Mouse (Mus musculus): ENCODE measurements around the gene Ifnar1.
"Not testable (repeated sequence)": the region's sequence is repeated elsewhere in the genome, so short reads cannot be mapped to it uniquely, and the experiment has no call there.

Ifnar1 gene

GRCm38 (mm10) chr16:91484808-91485700 is at the start of gene Ifnar1:
Gene Ifnar1 (plus strand): TSS chr16:91485238.
- peak; percentile 100 for DNase-seq (ENCODE audit: low read depth)

GRCm38 (mm10) chr16:91438081-91438480 is 47.0 kb upstream of the Ifnar1 start:
- DNase-seq (ENCODE audit: low read depth): no peak

- not testable (repeated sequence) for DNase-seq (ENCODE audit: low read depth)
Observed at GRCm38 (mm10) chr16:91438599-91438998, 46.4 kb upstream of the Ifnar1 start.

- DNase-seq (ENCODE audit: low read depth): peak; percentile 89
Observed at GRCm38 (mm10) chr16:91441366-91441765, 43.7 kb upstream of the Ifnar1 start.

- DNase-seq (ENCODE audit: low read depth): no peak
Observed at GRCm38 (mm10) chr16:91441811-91442240, 43.2 kb upstream of the Ifnar1 start.

GRCm38 (mm10) chr16:91442446-91442845 is 42.6 kb upstream of the Ifnar1 start:
- DNase-seq (ENCODE audit: low read depth): no peak

GRCm38 (mm10) chr16:91443211-91443611 is 41.8 kb upstream of the Ifnar1 start:
- DNase-seq (ENCODE audit: low read depth): no peak

GRCm38 (mm10) chr16:91444847-91445246 is 40.2 kb upstream of the Ifnar1 start:
- DNase-seq (ENCODE audit: low read depth): no peak

GRCm38 (mm10) chr16:91445566-91445965 is 39.5 kb upstream of the Ifnar1 start:
- DNase-seq (ENCODE audit: low read depth): no peak

GRCm38 (mm10) chr16:91446778-91447511 is 38.1 kb upstream of the Ifnar1 start:
- no peak for DNase-seq (ENCODE audit: low read depth)

GRCm38 (mm10) chr16:91447512-91447900 is 37.5 kb upstream of the Ifnar1 start:
- DNase-seq (ENCODE audit: low read depth): no peak

GRCm38 (mm10) chr16:91448088-91448487 is 37.0 kb upstream of the Ifnar1 start:
- no peak for DNase-seq (ENCODE audit: low read depth)

GRCm38 (mm10) chr16:91448895-91449294 is 36.1 kb upstream of the Ifnar1 start:
- no peak for DNase-seq (ENCODE audit: low read depth)

- DNase-seq (ENCODE audit: low read depth): no peak
Observed at GRCm38 (mm10) chr16:91450137-91451064, 34.6 kb upstream of the Ifnar1 start.

GRCm38 (mm10) chr16:91451949-91452348 is 33.1 kb upstream of the Ifnar1 start:
- DNase-seq (ENCODE audit: low read depth): no peak

GRCm38 (mm10) chr16:91452363-91452896 is 32.6 kb upstream of the Ifnar1 start:
- peak; percentile 63 for DNase-seq (ENCODE audit: low read depth)

- no peak for DNase-seq (ENCODE audit: low read depth)
Observed at GRCm38 (mm10) chr16:91455868-91456267, 29.2 kb upstream of the Ifnar1 start.

- no peak for DNase-seq (ENCODE audit: low read depth)
Observed at GRCm38 (mm10) chr16:91458301-91458746, 26.7 kb upstream of the Ifnar1 start.

GRCm38 (mm10) chr16:91458976-91459375 is 26.1 kb upstream of the Ifnar1 start:
- no peak for DNase-seq (ENCODE audit: low read depth)

GRCm38 (mm10) chr16:91459396-91459795 is 25.6 kb upstream of the Ifnar1 start:
- no peak for DNase-seq (ENCODE audit: low read depth)

- peak; percentile 65 for DNase-seq (ENCODE audit: low read depth)
Observed at GRCm38 (mm10) chr16:91459841-91460370, 25.1 kb upstream of the Ifnar1 start.

All from 416B (cell line).